ENCODE assay signal across 8 mouse cellular contexts in the genomic region with DNA sequence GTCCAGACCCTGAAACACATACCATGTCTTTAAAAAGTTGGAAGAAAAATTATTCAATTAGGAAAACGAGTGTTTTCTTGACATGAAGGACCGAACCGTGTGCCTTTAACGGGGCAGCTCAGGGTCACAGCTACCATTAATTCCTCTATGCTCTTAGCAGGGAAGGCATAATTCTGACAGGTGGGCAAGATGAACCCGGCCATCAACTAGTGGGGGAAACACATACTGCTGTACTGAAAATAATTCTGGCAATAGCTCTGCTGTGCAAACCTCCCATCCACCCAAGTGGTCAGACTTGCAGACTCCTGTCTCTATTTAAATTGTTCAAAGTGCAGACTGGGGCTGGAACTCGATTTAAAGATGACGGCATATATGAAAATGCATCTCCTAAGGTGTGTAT. TPM values are rescaled to one million over a fixed set of nuclear protein-coding genes. Genes with fewer than 3 reads are reported as not detected.
DNase-seq lines count a peak whose midpoint lies in the region; ATAC-seq and TF ChIP-seq lines count a peak whose summit lies in the region.

No protein-coding gene starts in this region.

- no peaks in the 10 kb centered on the region for H3K36me3 ChIP-seq in heart, embryonic 11.5 days (ENCODE audit: control insufficient read depth, insufficient read depth, low read length)
- no peaks in the 10 kb centered on the region for H3K36me3 ChIP-seq in forebrain, postnatal 0 days (ENCODE audit: insufficient read depth)
- no peaks in the 10 kb centered on the region for H3K36me3 ChIP-seq in macrophage (ENCODE audit: inconsistent target)

- H3K4me2 ChIP-seq in heart, embryonic 11.5 days = peak overlapping the region; percentile 77
- H3K4me2 ChIP-seq in forebrain, postnatal 0 days (ENCODE audit: low read depth) = peak overlapping the region; percentile 57

- DNase-seq in heart, adult 8-10 months (ENCODE audit: low spot score) = no peak
- DNase-seq in ES-CJ7 (ENCODE audit: low read depth, low spot score) = peak; percentile 4
- no peak for DNase-seq in forebrain, postnatal 0 days
- no peak for DNase-seq in ovary, postnatal 36 days (ENCODE audit: low spot score)
- DNase-seq in urinary bladder, postnatal 25 days (ENCODE audit: low spot score) = no peak
- DNase-seq in embryo, embryonic 9.5 days (ENCODE audit: extremely low spot score) = no peak

- no peak for TF ChIP-seq CTCF in forebrain, postnatal 0 days (IDR thresholded peaks at IDR 0.05; ENCODE audit: low read depth)

- H3K4me3 ChIP-seq in heart, embryonic 11.5 days (ENCODE audit: low read depth, low read length) = peak overlapping the region; percentile 76
- peak overlapping the region; percentile 74 for H3K4me3 ChIP-seq in forebrain, postnatal 0 days (ENCODE audit: low read depth, low read length)
- peak overlapping the region; percentile 57 for H3K4me3 ChIP-seq in macrophage (ENCODE audit: inconsistent target)

- peaks cover 5% of the 10 kb centered on the region; the same call in 1 of the 2 replicates for H3K4me1 ChIP-seq in heart, embryonic 11.5 days (ENCODE audit: control insufficient read depth, insufficient read depth, low read length)
- H3K4me1 ChIP-seq in forebrain, postnatal 0 days (ENCODE audit: insufficient read depth) = no peaks in the 10 kb centered on the region

- 26% methylated on average over 7 of the region's 7 CpGs for WGBS in heart, embryonic 11.5 days (ENCODE audit: insufficient replicate concordance)
- 17% methylated on average over 7 of the region's 7 CpGs for WGBS in forebrain, postnatal 0 days
- WGBS in macrophage (ENCODE audit: missing documents) = 23% methylated on average over 7 of the region's 7 CpGs

- H3K9ac ChIP-seq in heart, embryonic 11.5 days (ENCODE audit: low read depth, low read length) = peak overlapping the region; percentile 92
- H3K9ac ChIP-seq in forebrain, postnatal 0 days = peak overlapping the region; percentile 92

- ATAC-seq in heart, embryonic 11.5 days (replicated peaks; ENCODE audit: insufficient number of reproducible peaks, low FRiP score, low TSS enrichment) = no peak
- ATAC-seq in forebrain, postnatal 0 days = peak; percentile 19

- H3K79me2 ChIP-seq in macrophage (ENCODE audit: inconsistent target) = no peaks in the 10 kb centered on the region

- H3K9me3 ChIP-seq in heart, embryonic 11.5 days (replicated peaks; ENCODE audit: control insufficient read depth, low read length) = no peaks in the 10 kb centered on the region
- no peaks in the 10 kb centered on the region for H3K9me3 ChIP-seq in forebrain, postnatal 0 days (ENCODE audit: low read length)

- peak overlapping the region; percentile 72 for H3K27ac ChIP-seq in heart, embryonic 11.5 days (ENCODE audit: low read depth, low read length)
- H3K27ac ChIP-seq in forebrain, postnatal 0 days (ENCODE audit: low read depth, low read length) = peak overlapping the region; percentile 88
- H3K27ac ChIP-seq in macrophage = peak overlapping the region; percentile 30; the same call in 1 of the 2 replicates

- H3K27me3 ChIP-seq in heart, embryonic 11.5 days (ENCODE audit: control insufficient read depth, insufficient read depth, low read length) = no peaks in the 10 kb centered on the region
- H3K27me3 ChIP-seq in forebrain, postnatal 0 days (ENCODE audit: insufficient read depth, low read length) = no peaks in the 10 kb centered on the region

RNA-seq across cellular contexts. Expression of gene Btbd8, which starts 0.6 kb away (rescaled TPM):
- 3.6 and 4.2 TPM in 2 replicates for polyA plus RNA-seq in heart, embryonic 11.5 days (2014; fragmentation: Nextera tagmentation; extraction: Ambion mirVana)
- 1 to 10 TPM; 4.9 to 6.3 (median 5.5) TPM for total RNA-seq in heart, adult 8-10 months (2022)
- total RNA-seq in forebrain, postnatal 0 days (2014; rRNA removed) = 51.8 and 52.5 TPM in 2 replicates
- polyA plus RNA-seq in forebrain, postnatal 0 days (2015; fragmentation: Nextera tagmentation; extraction: Ambion mirVana) = 19.1 and 26.3 TPM in 2 replicates
- 10 to 100 TPM in 16 of 26 experiments, 1 to 10 TPM in 10; 1.4 to 21.4 (median 13.0) TPM for total RNA-seq in macrophage (2018; cell fraction: chromatin; rRNA removed)
- total RNA-seq in macrophage (2018; cell fraction: cytosol; rRNA removed) = 1 to 10 TPM in 25 of 26 experiments, under 1 TPM in 1; 0.72 to 2.8 (median 1.7) TPM
- 10 to 100 TPM in 6 of 26 experiments, 1 to 10 TPM in 20; 1.4 to 15.5 (median 7.2) TPM for total RNA-seq in macrophage (2018; cell fraction: nucleus; rRNA removed)
- 1.3 to 2.9 TPM (median 2.7 TPM) in 3 replicates for polyA plus RNA-seq in macrophage (2018)

RNA-seq across cellular contexts. Expression of gene Lpcat2b, which starts 7.0 kb away (rescaled TPM):
- not detected in 2 replicates for polyA plus RNA-seq in heart, embryonic 11.5 days (2014; fragmentation: Nextera tagmentation; extraction: Ambion mirVana)
- not detected for total RNA-seq in heart, adult 8-10 months (2022)
- total RNA-seq in forebrain, postnatal 0 days (2014; rRNA removed) = not detected in 2 replicates
- polyA plus RNA-seq in forebrain, postnatal 0 days (2015; fragmentation: Nextera tagmentation; extraction: Ambion mirVana) = 0.05 TPM in 1 of 2 replicates, not detected in the other
- not detected for total RNA-seq in macrophage (2018; cell fraction: chromatin; rRNA removed)
- total RNA-seq in macrophage (2018; cell fraction: cytosol; rRNA removed) = not detected
- total RNA-seq in macrophage (2018; cell fraction: nucleus; rRNA removed) = not detected
- not detected in 3 replicates for polyA plus RNA-seq in macrophage (2018)

RNA-seq across cellular contexts. Expression of gene Ephx4, which starts 35.8 kb away (rescaled TPM):
- polyA plus RNA-seq in heart, embryonic 11.5 days (2014; fragmentation: Nextera tagmentation; extraction: Ambion mirVana) = 0.29 and 0.56 TPM in 2 replicates
- total RNA-seq in heart, adult 8-10 months (2022) = under 1 TPM in 2 of 4 experiments, not detected in 2; 0.49 to 0.79 TPM
- 12.9 and 15.4 TPM in 2 replicates for total RNA-seq in forebrain, postnatal 0 days (2014; rRNA removed)
- polyA plus RNA-seq in forebrain, postnatal 0 days (2015; fragmentation: Nextera tagmentation; extraction: Ambion mirVana) = 18.0 and 20.2 TPM in 2 replicates
- not detected for total RNA-seq in macrophage (2018; cell fraction: chromatin; rRNA removed)
- total RNA-seq in macrophage (2018; cell fraction: cytosol; rRNA removed) = not detected
- not detected for total RNA-seq in macrophage (2018; cell fraction: nucleus; rRNA removed)
- polyA plus RNA-seq in macrophage (2018) = not detected in 3 replicates

Comparison
In these comparisons a context has a peak if more than half of its experiments do, and no peak if none do; other contexts are left out.
1. H3K27ac ChIP-seq: peak in every context shown above with its lines; median percentile 88 in forebrain, postnatal 0 days; 72 in heart, embryonic 11.5 days; 30 in macrophage.
2. RNA of gene Ephx4, which starts 35.8 kb away (polyA plus RNA-seq): 18.0 to 20.2 TPM in forebrain, postnatal 0 days; 0.29 to 0.56 TPM in heart, embryonic 11.5 days and not detected in macrophage; every median in the first group is over 10 times any median in the second.
3. Peak in every context shown above with its lines, with median percentiles within 50 percentile points of each other: H3K4me3 ChIP-seq.